Mouse (Mus musculus) intestine, postnatal 0 days (tissue): ENCODE measurements around the gene Dnajc5g. TPM values are rescaled to one million over a fixed set of nuclear protein-coding genes. Genes with fewer than 3 reads are reported as not detected.

Source experiments
- ATAC-seq: fragments of 200-750 bp; cut with Nextera tagmentation; 2 replicates; pipeline ENCODE4 v1.8.0; 2017; ENCODE audit warnings: mild to moderate bottlenecking, moderate TSS enrichment, moderate library complexity
- H3K27ac ChIP-seq: fragments of 300-500 bp; sonication (generic); 2 replicates; pipeline ENCODE4 v1.5.1; 2014; ENCODE audit warnings: mild to moderate bottlenecking, low read depth, low read length, moderate library complexity
- H3K27me3 ChIP-seq: fragments of 300-500 bp; sonication (generic); replicated peaks from 2 replicates; pipeline ENCODE4 v1.6.1; 2014; ENCODE audit warnings: low read length, mixed read lengths; ENCODE audit not compliant: control insufficient read depth, insufficient read depth
- H3K36me3 ChIP-seq: fragments of 300-500 bp; sonication (generic); 2 replicates; pipeline ENCODE4 v1.6.1; 2014; ENCODE audit warnings: mild to moderate bottlenecking, moderate library complexity; ENCODE audit not compliant: control insufficient read depth, insufficient read depth
- H3K4me1 ChIP-seq: fragments of 300-500 bp; sonication (generic); replicated peaks from 2 replicates; pipeline ENCODE4 v1.6.1; 2014; ENCODE audit warnings: antibody characterized with exemption, low read length, mixed read lengths; ENCODE audit not compliant: control insufficient read depth, insufficient read depth
- H3K4me2 ChIP-seq: fragments of 300-500 bp; sonication (generic); replicated peaks from 2 replicates; pipeline ENCODE4 v1.6.1; 2014; ENCODE audit warnings: low read depth, mild to moderate bottlenecking, moderate library complexity
- H3K4me3 ChIP-seq: fragments of 300-500 bp; sonication (generic); 2 replicates; pipeline ENCODE4 v1.5.1; 2014; ENCODE audit warnings: low read depth, low read length
- H3K9ac ChIP-seq: fragments of 300-500 bp; sonication (generic); 2 replicates; pipeline ENCODE4 v1.6.1; 2014; ENCODE audit warnings: mild to moderate bottlenecking, low read depth, low read length
- H3K9me3 ChIP-seq: fragments of 300-500 bp; sonication (generic); 2 replicates; pipeline ENCODE4 v1.6.1; 2016; ENCODE audit warnings: mixed run types; ENCODE audit not compliant: control insufficient read depth
- CTCF ChIP-seq: sonication (generic); IDR thresholded peaks from 2 replicates; pipeline ENCODE4 v1.5.1; 2016; ENCODE audit warnings: low read depth, mild to moderate bottlenecking, control low read depth, antibody characterized with exemption, moderate library complexity
- WGBS: fragments of 180-500 bp; shearing (Covaris S2); extraction: QIAGEN DNeasy Blood & Tissue Kit; methylation state at CpG from one replicate; pipeline ENCODE4 v1.1.7; 2014; 5-methylcytosine and 5-hydroxymethylcytosine counted together
- polyA plus RNA-seq: library from polyadenylated mRNA; unstranded; fragments of >200 nt; fragmentation: Nextera tagmentation; extraction: Ambion mirVana; gene quantifications from 2 replicates; pipeline ENCODE4 v1.2.1, GENCODE M21; 2015

The Dnajc5g gene
- polyA plus RNA-seq, 1 experiment from 2014 or later: not detected

GRCm38 (mm10) chr5:31094799-31095691 is 11.0 kb upstream of the Dnajc5g start:
- Histone ChIP-seq H3K4me2 (peak overlapping the region; percentile 79), H3K9ac (no peak overlapping the region), H3K27ac (no peak overlapping the region), H3K27me3 (peaks cover 68% of the 10 kb centered on the region), H3K36me3 (no peaks in the 10 kb centered on the region), H3K9me3 (no peaks in the 10 kb centered on the region), H3K4me3 (peak overlapping the region; percentile 47), H3K4me1 (peaks cover 3% of the 10 kb centered on the region; the same call in 1 of the 2 replicates)
- TF ChIP-seq CTCF: peak; percentile 29; the same call in 1 of the 2 replicates
- ATAC-seq: no peak; the same call in 1 of the 2 replicates
- under 1% methylated on average over 59 of the region's 59 CpGs for whole genome bisulfite sequencing

- Histone ChIP-seq H3K4me1 (peaks cover 3% of the 10 kb centered on the region; the same call in 1 of the 2 replicates), H3K27ac (no peak overlapping the region), H3K27me3 (peaks cover 65% of the 10 kb centered on the region), H3K4me2 (peak overlapping the region; percentile 79), H3K4me3 (peak overlapping the region; percentile 47), H3K36me3 (no peaks in the 10 kb centered on the region), H3K9me3 (no peaks in the 10 kb centered on the region), H3K9ac (no peak overlapping the region)
- TF ChIP-seq CTCF: no peak
- WGBS: 34% methylated on average over 11 of the region's 11 CpGs
- ATAC-seq: no peak
These were observed 10.2 kb upstream of the Dnajc5g start for GRCm38 (mm10) chr5:31095711-31096480.

GRCm38 (mm10) chr5:31108000-31108490 is 2.0 kb downstream of the Dnajc5g start, which contains the start of gene Slc30a3:
Gene Slc30a3, minus strand, starts transcription at chr5:31108237.
- TF ChIP-seq CTCF: no peak
- no peak within 1 kb of the TSS for H3K4me3 ChIP-seq
- H3K4me1 ChIP-seq: no peaks in the 10 kb centered on the region
- H3K9me3 ChIP-seq: no peaks in the 10 kb centered on the region
- H3K4me2 ChIP-seq: no peak within 1 kb of the TSS
- ATAC-seq: no peak
- H3K27ac ChIP-seq: no peak within 1 kb of the TSS
- 91% methylated on average over 18 of the region's 18 CpGs for WGBS
- no peak within 1 kb of the TSS for H3K9ac ChIP-seq
- H3K36me3 ChIP-seq: no peaks in the 10 kb centered on the region
- H3K27me3 ChIP-seq: 0 out of 2 replicates have a peak, but pooled peaks cover 4% of the 10 kb centered on the region

- Histone ChIP-seq H3K27me3 (no peaks in the 10 kb centered on the region), H3K36me3 (no peaks in the 10 kb centered on the region), H3K4me1 (no peaks in the 10 kb centered on the region), H3K27ac (no peak overlapping the region), H3K9ac (no peak overlapping the region), H3K9me3 (no peaks in the 10 kb centered on the region), H3K4me3 (no peak overlapping the region), H3K4me2 (no peak overlapping the region)
- WGBS: 29% methylated on average over 7 of the region's 7 CpGs
- peak; percentile 71 for TF ChIP-seq CTCF
- no peak for ATAC-seq
These were observed 4.7 kb downstream of the Dnajc5g start for GRCm38 (mm10) chr5:31110781-31111180.

DNA sequence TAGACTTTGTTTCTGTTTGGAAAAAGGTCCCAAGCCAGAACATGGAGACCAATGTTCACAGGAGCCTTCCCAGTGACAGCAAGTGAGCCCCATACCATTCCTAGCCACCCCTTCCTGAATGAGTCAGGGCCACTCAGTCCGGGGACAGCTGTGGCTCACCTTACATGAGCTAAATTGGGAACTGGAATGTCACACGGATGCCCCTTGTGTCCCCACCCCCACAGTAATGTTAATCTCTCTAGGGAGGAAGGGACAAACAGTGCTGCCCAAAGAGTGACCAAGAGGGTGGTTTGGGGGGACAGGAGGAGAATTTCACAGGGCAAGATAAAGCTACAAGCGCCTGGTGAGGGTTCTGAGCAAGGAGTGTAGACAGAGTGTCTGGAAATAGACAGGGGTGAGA is 10.3 kb downstream of the Dnajc5g start, which contains the start of gene Trim54:
Trim54 (plus strand) TSS at position 359 of the 400 bp plus-strand sequence.
- H3K9ac ChIP-seq: no peak within 1 kb of the TSS
- TF ChIP-seq CTCF: no peak
- H3K36me3 ChIP-seq: no peaks in the 10 kb centered on the region
- no peak within 1 kb of the TSS for H3K27ac ChIP-seq
- no peak for ATAC-seq
- WGBS: 36% methylated on average over 3 of the region's 3 CpGs
- no peaks in the 10 kb centered on the region for H3K4me1 ChIP-seq
- no peak within 1 kb of the TSS for H3K4me2 ChIP-seq
- no peaks in the 10 kb centered on the region for H3K9me3 ChIP-seq
- no peak within 1 kb of the TSS for H3K4me3 ChIP-seq
- 0 out of 2 replicates have a peak, but pooled peaks cover 4% of the 10 kb centered on the region for H3K27me3 ChIP-seq

- no peak overlapping the region for H3K4me2 ChIP-seq
- 0 out of 2 replicates have a peak, but pooled peaks cover 4% of the 10 kb centered on the region for H3K27me3 ChIP-seq
- 23% methylated on average over 10 of the region's 10 CpGs for WGBS
- H3K9me3 ChIP-seq: no peaks in the 10 kb centered on the region
- no peak overlapping the region for H3K9ac ChIP-seq
- ATAC-seq: no peak
- no peaks in the 10 kb centered on the region for H3K36me3 ChIP-seq
- no peak for TF ChIP-seq CTCF
- no peaks in the 10 kb centered on the region for H3K4me1 ChIP-seq
- no peak overlapping the region for H3K27ac ChIP-seq
- no peak overlapping the region for H3K4me3 ChIP-seq
These were observed 10.8 kb downstream of the Dnajc5g start for GRCm38 (mm10) chr5:31116912-31117311.
